Mouse (Mus musculus) megakaryocyte, embryonic 14.5 days (primary cell): ENCODE measurements at regions not wholly inside any gene's neighbourhood (a gene's known extent, or its start where the extent isn't known, plus 50 kb on each side); places are given as distances from the start of the nearest gene placed in this dataset.
A peak's percentile ranks its signal among the peaks of the same experiment; 100 is the strongest.

Experiments
- H3K27me3 ChIP-seq: replicated peaks from 2 replicates; pipeline ENCODE3; 2012; ENCODE audit warnings: inconsistent platforms
- H3K36me3 ChIP-seq: replicated peaks from 2 replicates; pipeline ENCODE3; 2012; ENCODE audit warnings: low read length, inconsistent platforms, mixed read lengths
- H3K4me1 ChIP-seq: 2 replicates; pipeline ENCODE4 v1.6.1; 2012; ENCODE audit warnings: inconsistent platforms
- H3K4me3 ChIP-seq: replicated peaks from 2 replicates; pipeline ENCODE3; 2012; ENCODE audit warnings: moderate library complexity, mild to moderate bottlenecking, inconsistent platforms
- H3K9me3 ChIP-seq: 2 replicates; pipeline ENCODE4 v1.6.1; 2012; ENCODE audit warnings: inconsistent platforms
- FLI1 ChIP-seq: IDR thresholded peaks from 2 replicates; pipeline ENCODE4 v1.6.1; 2012; ENCODE audit warnings: low read length, inconsistent platforms, mixed read lengths
- GATA1 ChIP-seq: IDR thresholded peaks from 3 replicates; pipeline ENCODE4 v1.6.1; 2012; ENCODE audit warnings: mixed read lengths, low read length, inconsistent platforms, borderline replicate concordance

DNA sequence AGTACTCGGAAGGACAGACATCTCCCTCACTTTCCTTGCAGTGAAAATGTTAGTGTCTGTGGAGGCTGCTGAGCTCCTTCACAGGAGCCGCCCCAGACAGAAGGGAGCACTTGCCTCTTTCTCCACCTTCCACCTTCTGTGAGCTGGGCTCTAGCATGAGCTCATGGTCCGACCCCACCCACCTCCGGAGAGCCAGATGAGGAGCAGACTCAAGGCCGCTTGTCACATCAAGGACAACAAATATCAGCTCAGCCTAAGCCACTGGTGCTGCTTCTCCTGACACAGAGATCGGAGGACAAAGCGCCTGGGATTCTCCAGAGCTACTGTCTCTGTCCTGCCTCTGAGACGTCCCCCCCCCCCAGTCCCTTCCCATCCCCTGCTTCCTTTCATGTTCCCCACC, 146.9 kb upstream of the Lhx5 start:
- Histone ChIP-seq H3K4me1 (peaks cover 8% of the 10 kb centered on the region; the same call in 1 of the 2 replicates), H3K4me3 (no peak overlapping the region), H3K36me3 (no peaks in the 10 kb centered on the region), H3K27me3 (peaks cover 86% of the 10 kb centered on the region), H3K9me3 (peaks cover 9% of the 10 kb centered on the region)
- TF ChIP-seq GATA1 (no peak), FLI1 (no peak)

GRCm38 (mm10) chr5:120285036-120285435, 146.5 kb upstream of the Lhx5 start:
- H3K27me3 ChIP-seq: peaks cover 83% of the 10 kb centered on the region
- peaks cover 7% of the 10 kb centered on the region; the same call in 1 of the 2 replicates for H3K4me1 ChIP-seq
- no peak overlapping the region for H3K4me3 ChIP-seq
- TF ChIP-seq FLI1 (no peak), GATA1 (no peak)
- H3K9me3 ChIP-seq: peaks cover 13% of the 10 kb centered on the region
- H3K36me3 ChIP-seq: no peaks in the 10 kb centered on the region

GRCm38 (mm10) chr5:120286787-120287186, 144.7 kb upstream of the Lhx5 start:
- Histone ChIP-seq H3K9me3 (peaks cover 21% of the 10 kb centered on the region), H3K36me3 (no peaks in the 10 kb centered on the region), H3K27me3 (peaks cover 76% of the 10 kb centered on the region), H3K4me1 (0 out of 2 replicates have a peak, but pooled peaks cover 2% of the 10 kb centered on the region), H3K4me3 (no peak overlapping the region)
- TF ChIP-seq FLI1 (no peak), GATA1 (no peak)

- peaks cover 70% of the 10 kb centered on the region for H3K27me3 ChIP-seq
- no peaks in the 10 kb centered on the region for H3K36me3 ChIP-seq
- H3K4me1 ChIP-seq: no peaks in the 10 kb centered on the region
- H3K4me3 ChIP-seq: no peak overlapping the region
- TF ChIP-seq GATA1 (no peak), FLI1 (no peak)
- H3K9me3 ChIP-seq: peaks cover 21% of the 10 kb centered on the region
Observed at GRCm38 (mm10) chr5:120288036-120288684, 143.3 kb upstream of the Lhx5 start.

DNA sequence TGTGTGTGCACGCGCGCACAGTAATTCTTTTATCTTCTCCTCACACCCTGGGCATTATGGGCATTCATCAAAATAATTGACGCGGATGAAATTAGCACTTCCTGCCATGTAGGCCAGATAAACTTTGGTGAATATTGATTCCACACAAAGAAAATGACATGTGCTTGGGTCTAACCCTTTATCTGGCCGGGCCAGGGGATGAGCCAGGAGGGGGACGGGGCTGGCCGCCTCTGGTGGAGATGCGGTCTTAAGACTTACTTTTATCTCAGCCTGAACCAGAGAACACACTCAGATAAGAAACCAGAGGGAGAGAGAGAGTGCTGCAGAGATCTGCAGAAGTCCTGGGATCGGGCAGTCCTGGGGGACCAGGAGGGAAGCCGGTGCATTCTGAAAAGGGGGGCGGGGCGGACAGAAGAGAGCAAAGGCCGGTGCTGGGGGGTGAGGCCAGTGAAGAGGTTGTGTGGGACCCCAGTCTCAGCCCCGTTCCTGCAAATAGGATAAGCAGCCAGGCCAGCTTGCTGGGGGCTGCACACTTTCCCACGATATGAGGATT, 136.9 kb upstream of the Lhx5 start:
- TF ChIP-seq GATA1: no peak
- no peak for TF ChIP-seq FLI1
- H3K4me1 ChIP-seq: peaks cover 10% of the 10 kb centered on the region; the same call in 1 of the 2 replicates
- peaks cover 12% of the 10 kb centered on the region for H3K9me3 ChIP-seq
- no peaks in the 10 kb centered on the region for H3K36me3 ChIP-seq
- H3K27me3 ChIP-seq: peaks cover 61% of the 10 kb centered on the region
- H3K4me3 ChIP-seq: no peak overlapping the region

- Histone ChIP-seq H3K4me3 (no peak overlapping the region), H3K4me1 (peaks cover 19% of the 10 kb centered on the region), H3K27me3 (peaks cover 74% of the 10 kb centered on the region), H3K36me3 (no peaks in the 10 kb centered on the region), H3K9me3 (no peaks in the 10 kb centered on the region)
- TF ChIP-seq FLI1 (no peak), GATA1 (no peak)
Observed at GRCm38 (mm10) chr5:120297190-120297589, 134.3 kb upstream of the Lhx5 start.

DNA sequence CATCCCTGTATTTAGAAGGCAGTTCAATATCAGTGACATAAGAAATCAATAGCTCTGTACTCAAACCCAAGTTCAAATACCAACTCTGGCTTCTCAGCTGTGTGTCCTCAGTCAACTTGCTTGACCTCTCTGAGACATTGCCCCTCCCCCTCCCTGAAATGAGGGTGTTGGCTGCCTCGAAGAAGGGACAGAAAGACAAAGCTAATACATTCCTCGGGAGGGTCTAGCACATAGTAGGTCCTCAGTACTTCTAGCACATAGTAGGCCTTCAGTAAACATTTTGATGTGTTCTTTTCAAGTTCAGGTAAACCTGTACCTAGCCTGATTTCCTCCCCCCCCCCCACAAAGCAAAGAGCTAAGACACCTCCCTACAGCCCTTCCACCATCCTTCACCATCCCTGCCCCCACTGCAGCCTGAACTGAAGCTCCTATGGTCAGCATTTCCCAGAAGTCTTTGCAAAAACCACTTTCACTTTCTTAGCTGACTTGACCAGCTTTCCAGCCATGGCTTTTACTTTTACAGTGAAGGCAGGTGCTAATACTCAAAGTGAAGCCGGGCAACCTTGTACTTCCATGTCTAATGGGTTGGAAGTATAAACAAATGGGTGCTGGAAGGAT, 133.7 kb upstream of the Lhx5 start:
- Histone ChIP-seq H3K4me1 (peaks cover 19% of the 10 kb centered on the region), H3K4me3 (no peak overlapping the region), H3K27me3 (peaks cover 77% of the 10 kb centered on the region), H3K9me3 (no peaks in the 10 kb centered on the region), H3K36me3 (no peaks in the 10 kb centered on the region)
- TF ChIP-seq FLI1: no peak
- TF ChIP-seq GATA1: no peak

GRCm38 (mm10) chr5:120301672-120302071, 129.8 kb upstream of the Lhx5 start:
- Histone ChIP-seq H3K4me3 (no peak overlapping the region), H3K27me3 (peaks cover 87% of the 10 kb centered on the region), H3K4me1 (peaks cover 19% of the 10 kb centered on the region), H3K9me3 (no peaks in the 10 kb centered on the region), H3K36me3 (no peaks in the 10 kb centered on the region)
- no peak for TF ChIP-seq GATA1
- TF ChIP-seq FLI1: no peak

DNA sequence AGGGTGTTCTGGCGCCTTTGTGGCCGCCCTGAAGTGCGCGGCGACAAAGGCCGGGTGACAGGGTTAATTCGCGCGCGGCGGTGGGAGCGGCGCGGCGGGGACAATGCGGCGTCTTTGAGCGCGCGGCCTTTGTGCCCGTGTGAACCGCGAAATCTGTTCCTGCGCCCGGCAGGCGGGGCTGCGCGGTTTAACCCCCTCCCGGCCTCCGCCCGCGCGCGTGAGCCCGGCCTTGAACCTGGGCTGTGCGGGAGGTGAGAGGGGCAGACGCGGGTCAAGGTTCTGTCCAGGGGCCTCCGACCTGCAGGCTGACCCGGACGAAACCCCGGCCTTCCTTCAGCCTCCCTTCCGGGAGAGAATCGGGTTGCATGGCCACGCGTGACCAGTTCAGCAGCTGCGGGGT, 129.2 kb upstream of the Lhx5 start:
- no peaks in the 10 kb centered on the region for H3K36me3 ChIP-seq
- peaks cover 15% of the 10 kb centered on the region for H3K4me1 ChIP-seq
- peak overlapping the region; percentile 2 for H3K4me3 ChIP-seq
- H3K9me3 ChIP-seq: no peaks in the 10 kb centered on the region
- TF ChIP-seq FLI1 (no peak), GATA1 (no peak)
- H3K27me3 ChIP-seq: peaks cover 82% of the 10 kb centered on the region

DNA sequence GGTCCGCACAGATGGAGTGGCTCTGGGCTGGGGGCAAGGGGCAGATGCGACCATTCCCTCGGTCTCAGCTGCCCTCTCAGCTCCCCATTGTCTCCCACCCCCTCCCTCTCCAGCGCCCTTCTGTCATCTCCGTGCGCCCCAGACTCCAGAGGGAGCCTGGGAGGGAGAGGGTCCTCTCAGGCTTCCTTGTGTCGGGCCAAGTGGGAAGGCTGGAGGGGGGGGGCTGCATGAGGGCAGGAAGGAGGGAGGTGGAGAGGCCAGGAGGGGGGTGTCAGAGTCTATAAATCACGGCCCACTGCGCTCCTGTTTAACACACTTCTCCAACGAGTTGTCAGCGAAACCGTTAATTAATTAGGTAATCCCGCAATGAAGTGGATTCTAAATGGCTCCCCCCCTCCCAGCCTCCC, 127.2 kb upstream of the Lhx5 start:
- Histone ChIP-seq H3K4me1 (peaks cover 9% of the 10 kb centered on the region), H3K4me3 (no peak overlapping the region), H3K36me3 (no peaks in the 10 kb centered on the region), H3K9me3 (no peaks in the 10 kb centered on the region), H3K27me3 (peaks cover 72% of the 10 kb centered on the region)
- TF ChIP-seq GATA1 (no peak), FLI1 (no peak)

DNA sequence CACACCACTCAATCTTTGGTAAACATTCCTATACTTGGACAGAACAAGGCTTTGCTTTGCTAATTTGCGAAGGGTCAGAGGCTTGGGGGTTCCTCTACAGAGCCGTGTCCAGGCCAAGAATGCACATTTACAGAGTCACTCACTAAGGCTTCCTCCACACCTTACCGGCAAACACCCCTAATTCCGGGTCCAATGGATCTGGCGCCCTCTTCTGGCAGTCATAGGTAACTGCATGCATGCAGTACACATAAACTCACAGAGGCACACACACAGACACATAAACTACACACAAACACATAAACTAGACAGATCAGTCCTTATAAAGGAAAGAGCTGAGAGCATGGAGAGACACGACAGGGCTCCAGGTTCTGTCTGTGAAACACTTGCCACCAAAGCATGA, 119.2 kb upstream of the Lhx5 start:
- H3K27me3 ChIP-seq: peaks cover 32% of the 10 kb centered on the region
- peaks cover 24% of the 10 kb centered on the region for H3K9me3 ChIP-seq
- no peak for TF ChIP-seq GATA1
- TF ChIP-seq FLI1: no peak
- H3K4me1 ChIP-seq: no peaks in the 10 kb centered on the region
- no peaks in the 10 kb centered on the region for H3K36me3 ChIP-seq
- H3K4me3 ChIP-seq: no peak overlapping the region
